Mouse (Mus musculus) spleen, embryonic (tissue): ENCODE measurements around the gene Gm35549.
"Not testable (repeated sequence)": the region's sequence is repeated elsewhere in the genome, so short reads cannot be mapped to it uniquely, and the experiment has no call there.

Source experiments
- CTCF ChIA-PET: fragments of 350-600 bp; sonication (Branson Sonifier 250); formaldehyde crosslinking; loops from one replicate; lab custom pipeline; 2022; lab: Charles Lee

Gm35549 gene

DNA sequence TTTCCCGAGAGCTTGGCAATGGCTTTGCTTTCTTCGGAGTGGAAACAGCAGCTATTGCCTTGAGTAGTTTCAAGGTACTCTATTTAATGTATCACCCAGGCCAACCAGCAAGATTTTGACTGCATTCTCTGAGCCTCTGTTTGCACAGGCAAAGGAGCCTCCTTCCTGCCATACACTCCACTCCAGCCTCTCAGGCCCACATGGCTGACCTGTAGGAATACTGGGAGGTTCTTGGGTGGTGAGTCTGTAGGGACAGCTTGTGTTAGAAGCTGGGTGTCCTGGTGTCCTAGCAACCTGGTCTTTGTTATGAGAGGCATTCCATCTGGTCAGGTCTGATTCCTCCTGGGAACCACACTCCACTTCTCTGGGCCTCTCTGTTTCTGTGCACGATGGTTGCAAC lies at the start of gene Gm35549:
Gene Gm35549 (minus strand): TSS at position 276 of the 400 bp plus-strand sequence.
- CTCF ChIA-PET: no interaction called here

DNA sequence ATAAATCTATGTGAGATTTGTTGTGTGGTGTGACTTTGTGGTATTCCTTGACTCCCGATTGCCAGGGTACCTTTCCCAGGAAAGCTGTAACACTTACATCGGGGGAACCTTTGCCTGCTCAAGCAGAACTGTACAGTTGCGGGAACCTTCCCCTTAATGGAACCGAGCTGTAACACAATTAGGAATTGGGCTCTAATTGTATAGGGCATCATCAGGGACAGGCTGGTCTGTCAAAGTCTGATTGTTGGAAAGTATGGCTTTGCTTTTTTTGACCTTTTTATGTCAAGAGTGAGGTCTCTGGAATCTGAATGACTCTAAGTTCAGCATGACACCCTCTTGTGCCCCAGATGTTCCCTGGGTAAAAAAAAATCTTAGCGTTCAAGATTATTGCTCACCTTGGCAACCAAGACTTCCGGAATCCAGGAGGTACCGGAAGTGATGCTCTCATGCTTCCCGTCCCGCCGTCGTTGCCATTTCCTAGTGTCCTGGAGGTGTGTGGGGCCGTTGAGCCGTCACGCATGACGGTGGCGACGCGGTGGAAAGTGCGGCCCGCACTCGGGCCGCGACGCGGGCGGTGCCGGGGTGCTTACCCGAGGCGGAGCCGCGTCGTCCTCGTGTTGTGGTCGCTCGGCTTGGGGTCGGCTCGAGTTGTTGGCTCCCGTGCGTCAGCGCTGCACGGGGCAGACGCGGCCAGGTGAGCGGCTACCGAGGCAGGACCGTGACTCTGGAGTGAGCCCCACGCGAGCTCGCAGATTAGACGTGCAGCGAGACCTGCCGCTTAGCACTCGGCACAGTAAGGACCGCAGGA lies 42.7 kb upstream of the Gm35549 start:
- CTCF ChIA-PET: interaction anchor here (1.0 kb wide), 1 partner anchor 21 kb away, joined by 3 read pairs; no protein-coding TSS in a partner anchor

DNA sequence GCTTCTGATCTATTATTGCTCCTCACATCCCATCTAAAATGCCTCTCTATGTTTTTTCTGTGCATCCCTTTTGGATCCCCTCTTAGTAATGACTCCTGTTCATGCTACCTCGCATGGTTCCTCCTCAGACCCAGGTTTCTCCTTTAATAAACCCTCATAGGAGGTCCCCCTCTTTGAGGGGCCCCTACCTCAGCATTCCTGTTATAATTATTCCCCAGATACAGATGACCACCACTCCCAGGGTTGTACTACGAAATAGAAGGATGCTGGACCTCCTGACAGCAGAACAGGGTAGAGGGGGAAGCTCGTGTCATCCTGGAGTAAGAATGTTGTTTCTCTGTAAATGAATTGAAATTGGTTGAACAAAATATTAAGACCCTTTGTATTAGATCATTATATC lies 41.5 kb upstream of the Gm35549 start, which contains the start of gene Zkscan7:
Gene Zkscan7 (plus strand): TSS at position 301 of the 400 bp plus-strand sequence.
- CTCF ChIA-PET: no interaction called here

DNA sequence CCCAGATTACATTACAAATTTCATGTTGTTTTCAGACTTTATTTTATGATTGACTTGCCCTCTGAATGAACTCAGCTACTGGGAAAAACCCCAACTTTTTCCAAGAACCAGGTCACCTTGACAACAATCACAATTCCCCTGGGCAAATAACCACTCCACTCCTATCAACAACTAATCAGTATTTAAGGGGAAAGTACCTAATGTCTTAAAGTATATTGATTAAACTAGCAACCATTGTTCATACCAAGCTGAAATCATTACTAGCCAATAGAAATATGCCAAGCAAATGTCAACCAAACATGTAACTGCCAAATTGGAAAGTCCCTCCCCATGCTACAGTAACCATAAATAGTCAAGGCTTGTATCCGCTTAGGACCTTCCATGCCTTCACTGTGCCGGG lies 31.3 kb upstream of the Gm35549 start:
- CTCF ChIA-PET: no interaction called here

DNA sequence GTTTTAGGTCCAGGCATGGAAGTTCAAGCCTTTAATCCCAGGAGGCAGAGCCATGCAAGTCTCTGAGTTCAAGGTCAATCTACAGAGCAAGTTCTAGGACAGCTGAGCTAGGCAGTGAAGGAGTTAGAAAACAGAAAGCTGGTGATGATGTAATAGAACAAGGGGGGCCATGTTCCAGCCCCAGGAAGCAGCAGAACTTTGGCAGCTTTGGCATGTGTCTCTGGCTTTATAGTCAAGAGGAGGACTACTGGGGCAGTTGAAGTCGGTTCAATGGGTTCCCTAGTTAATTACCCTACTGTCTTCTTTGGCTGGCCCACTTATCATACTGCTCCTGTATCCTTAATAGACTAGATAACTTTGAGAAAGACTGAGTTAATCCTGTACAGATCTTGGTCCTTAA lies 30.8 kb upstream of the Gm35549 start:
- CTCF ChIA-PET: no interaction called here

DNA sequence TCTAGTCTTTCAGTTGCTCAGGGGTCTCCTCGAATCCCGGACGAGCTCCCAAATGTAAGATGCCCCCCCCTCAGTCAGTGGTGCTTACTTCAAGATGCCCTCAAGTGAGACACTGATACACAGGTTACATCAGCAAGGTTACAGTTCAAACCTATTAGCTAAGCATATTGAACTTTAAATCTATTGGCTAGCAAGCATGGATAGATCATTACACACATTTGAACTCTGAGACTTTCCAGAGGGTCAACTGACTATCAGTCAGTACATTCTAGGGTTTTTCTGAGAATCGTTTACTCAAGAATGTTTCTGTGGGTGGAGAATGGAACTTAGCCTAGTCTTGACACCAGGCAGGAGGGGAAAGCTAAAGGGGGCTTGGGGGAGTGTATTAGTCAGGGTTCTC lies 28.8 kb upstream of the Gm35549 start:
- CTCF ChIA-PET: no interaction called here

DNA sequence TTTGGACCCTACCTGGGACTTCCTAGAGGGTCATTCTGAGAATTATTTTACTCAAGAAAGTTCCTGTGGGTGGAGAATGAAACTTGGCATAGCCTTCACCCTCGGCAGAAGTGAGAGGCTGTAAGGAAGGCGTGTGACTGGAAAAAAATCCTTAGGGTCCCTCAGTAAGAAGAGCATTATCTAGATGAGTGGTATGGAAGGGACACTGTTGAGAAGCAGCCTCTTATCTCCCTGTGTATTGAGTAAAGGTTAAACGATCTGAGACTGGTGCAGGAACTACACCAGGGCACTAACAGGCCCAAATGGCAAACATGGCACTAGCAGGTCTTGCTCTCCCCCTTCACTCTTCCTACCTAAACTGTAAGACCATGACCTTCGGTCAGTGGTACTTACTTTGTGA lies 22.4 kb upstream of the Gm35549 start:
- CTCF ChIA-PET: no interaction called here

DNA sequence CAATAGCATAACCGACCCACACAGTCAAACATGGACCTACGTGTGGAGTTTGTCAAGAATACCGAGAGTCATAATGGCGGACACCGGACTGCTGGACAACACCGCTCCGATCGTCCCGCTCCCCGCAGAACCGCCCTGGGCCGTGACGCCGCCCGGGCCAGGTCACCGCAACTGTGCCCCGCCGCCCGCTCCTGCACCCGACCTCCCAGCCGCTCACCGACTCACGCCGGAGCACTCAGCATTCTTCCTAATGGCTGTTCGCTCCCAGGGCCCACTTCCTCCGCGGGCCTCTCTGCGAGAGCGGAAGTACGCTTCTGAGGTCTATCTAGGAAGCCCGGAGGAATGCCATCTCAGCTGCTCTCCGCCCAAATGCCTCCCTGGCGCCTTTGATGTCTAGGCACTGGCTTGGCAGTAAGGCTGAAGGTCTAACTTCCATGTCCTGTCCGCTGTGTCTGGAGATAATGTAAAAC lies 21.9 kb upstream of the Gm35549 start, which contains the start of gene Zfp445:
Gene Zfp445 (minus strand): TSS at position 310 of the 470 bp plus-strand sequence.
- CTCF ChIA-PET: interaction anchor here (0.7 to 1.0 kb wide), 3 partner anchors 22 to 1957 kb away, joined by 3 to 4 read pairs (median 4); no protein-coding TSS in a partner anchor

DNA sequence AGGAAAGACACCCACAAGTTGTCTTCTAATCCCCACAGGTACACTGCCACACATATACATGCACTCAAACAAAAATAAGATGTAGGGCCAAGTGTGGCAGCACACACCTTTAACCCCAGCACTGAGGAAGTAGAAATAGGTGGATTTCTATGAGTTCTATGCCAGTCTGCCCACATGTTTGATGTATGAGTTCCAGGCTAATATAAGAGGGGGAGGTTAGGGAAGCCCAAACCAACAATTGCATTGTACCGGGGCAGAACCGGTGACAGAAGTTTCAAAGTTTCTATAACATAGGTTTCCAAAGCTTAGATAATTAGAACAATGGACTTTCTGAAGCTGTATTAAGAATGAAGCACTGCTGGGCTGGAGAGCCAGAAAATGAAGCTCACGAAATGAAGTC lies 21.0 kb upstream of the Gm35549 start:
- CTCF ChIA-PET: interaction anchor here (0.7 to 1.0 kb wide), 3 partner anchors 23 to 1956 kb away, joined by 3 to 4 read pairs (median 4); no protein-coding TSS in a partner anchor

DNA sequence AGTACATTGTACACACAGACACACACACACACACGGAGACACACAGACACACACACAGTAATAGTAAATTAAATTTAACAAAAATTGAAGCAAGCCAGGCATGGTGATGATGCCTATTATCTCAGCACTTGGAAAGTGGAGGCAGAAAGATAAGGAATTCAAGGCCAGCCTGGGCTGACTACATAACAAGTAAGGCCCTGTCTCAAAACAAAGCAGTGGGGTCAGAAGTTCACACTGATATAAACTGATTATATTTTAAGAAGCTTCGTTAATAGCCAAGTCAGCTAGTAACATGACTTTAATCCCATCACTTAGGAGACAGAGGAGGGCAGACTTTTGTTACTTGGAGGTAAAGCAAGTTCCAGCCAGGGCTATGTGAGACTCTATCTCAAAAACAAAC lies 19.9 kb upstream of the Gm35549 start:
- CTCF ChIA-PET: interaction anchor here (0.5 kb wide), 1 partner anchor 1386 kb away, joined by 3 read pairs; no protein-coding TSS in a partner anchor

DNA sequence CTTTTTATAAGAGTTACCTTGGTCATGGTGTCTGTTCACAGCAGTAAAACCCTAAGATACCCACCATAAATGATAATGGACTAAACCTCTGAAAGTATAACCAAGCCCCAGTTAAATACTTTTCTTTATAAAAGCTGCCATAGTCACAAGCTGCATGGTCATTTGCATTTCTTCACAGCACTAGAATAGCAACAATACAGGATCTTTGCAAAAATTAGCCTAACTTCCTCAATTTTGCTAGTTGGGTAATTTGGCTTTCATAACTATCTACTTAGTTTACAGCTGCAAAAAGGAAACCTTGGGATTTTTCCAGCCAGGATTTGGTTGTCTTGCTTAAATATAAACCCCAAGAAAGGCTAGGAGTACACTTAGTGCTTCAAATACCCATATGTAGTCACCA lies 16.9 kb upstream of the Gm35549 start:
- CTCF ChIA-PET: no interaction called here

DNA sequence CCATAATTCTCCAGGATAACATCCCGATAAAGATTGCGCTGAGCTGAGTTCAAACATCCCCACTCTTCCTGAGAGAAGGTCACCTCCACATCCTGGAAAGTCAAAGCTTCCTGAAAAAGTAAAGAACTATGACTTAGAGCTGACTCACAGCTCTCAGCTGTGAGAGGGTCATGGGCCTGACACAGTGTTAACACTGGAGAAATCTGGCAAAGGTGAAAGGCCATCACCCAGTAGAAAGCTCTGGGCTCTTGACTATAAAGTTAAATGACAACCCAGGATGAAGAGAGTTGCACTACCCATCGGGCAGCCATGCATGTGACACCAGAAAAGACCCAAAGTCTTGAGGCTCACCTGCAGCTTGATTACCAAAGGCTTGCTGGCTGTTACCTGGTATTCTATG lies 12.9 kb upstream of the Gm35549 start:
- CTCF ChIA-PET: no interaction called here

DNA sequence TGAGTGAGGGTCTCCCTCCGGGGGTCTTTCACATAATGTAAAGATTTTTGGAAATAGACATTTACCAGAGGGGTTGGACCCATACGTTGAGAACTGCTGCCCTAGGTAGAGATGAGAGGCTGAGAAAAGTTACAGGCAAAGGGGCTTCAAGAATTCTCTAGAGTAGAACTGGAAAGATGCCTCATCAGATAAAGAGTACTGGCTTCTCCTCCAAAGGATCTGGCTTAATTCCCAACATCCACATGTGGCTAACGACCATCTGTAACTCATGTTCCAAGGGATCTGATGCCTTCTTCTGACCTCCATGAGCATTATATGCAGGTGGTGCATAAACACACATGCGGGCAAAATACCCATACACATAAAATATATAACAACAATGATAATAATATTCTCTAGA lies 11.8 kb upstream of the Gm35549 start:
- CTCF ChIA-PET: no interaction called here

DNA sequence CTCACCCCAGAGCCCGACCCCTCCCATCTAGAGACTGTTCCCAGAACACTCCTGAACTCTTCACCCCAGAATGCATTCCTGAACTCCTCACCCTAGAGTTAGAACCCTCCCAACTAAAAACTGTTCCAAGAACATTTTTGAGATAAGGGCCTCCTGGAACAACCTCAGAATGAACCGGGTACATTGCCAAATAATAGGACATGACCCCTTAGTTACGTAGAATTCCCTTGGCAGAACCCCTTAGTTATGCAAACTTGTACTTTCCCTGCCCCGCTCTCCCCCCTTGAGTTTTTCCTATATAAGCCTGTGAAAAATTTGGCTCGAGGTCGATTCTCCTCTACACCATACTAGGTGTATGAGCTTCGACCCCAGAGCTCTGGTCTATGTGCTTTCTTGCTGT lies 11.3 kb upstream of the Gm35549 start:
- CTCF ChIA-PET: not testable (repeated sequence)

DNA sequence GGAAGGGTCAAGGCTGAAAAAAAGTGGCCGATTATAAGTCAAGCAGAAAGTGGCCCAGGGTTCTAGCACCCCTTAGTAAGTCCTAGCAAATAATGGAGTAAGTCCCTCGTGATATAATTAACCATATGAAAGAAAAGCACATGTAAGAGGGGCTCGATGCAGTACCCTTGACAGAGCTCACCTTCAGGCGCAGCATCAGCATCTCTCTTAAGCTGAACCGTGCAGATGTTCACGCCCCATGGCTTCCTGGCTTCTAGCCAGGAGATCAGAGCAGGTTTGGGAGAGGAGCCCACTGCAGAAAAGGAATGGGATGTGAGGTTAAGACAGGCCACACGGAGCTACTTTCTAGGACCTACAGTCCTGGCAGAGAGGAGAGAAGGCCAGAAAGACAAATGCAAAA lies 10.7 kb upstream of the Gm35549 start:
- CTCF ChIA-PET: no interaction called here

DNA sequence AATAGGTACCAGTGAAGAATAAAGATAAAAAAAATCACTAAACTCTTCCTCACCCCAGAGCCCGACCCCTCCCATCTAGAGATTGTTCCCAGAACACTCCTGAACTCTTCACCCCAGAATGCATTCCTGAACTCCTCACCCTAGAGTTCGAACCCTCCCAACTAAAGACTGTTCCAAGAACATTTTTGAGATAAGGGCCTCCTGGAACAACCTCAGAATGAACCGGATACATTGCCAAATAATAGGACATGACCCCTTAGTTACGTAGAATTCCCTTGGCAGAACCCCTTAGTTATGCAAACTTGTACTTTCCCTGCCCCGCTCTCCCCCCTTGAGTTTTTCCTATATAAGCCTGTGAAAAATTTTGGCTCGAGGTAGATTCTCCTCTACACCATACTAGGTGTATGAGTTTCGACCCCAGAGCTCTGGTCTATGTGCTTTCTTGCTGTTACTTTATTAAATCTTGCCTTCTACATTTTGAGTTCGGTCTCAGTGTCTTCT lies 4.0 kb upstream of the Gm35549 start:
- CTCF ChIA-PET: not testable (repeated sequence)

DNA sequence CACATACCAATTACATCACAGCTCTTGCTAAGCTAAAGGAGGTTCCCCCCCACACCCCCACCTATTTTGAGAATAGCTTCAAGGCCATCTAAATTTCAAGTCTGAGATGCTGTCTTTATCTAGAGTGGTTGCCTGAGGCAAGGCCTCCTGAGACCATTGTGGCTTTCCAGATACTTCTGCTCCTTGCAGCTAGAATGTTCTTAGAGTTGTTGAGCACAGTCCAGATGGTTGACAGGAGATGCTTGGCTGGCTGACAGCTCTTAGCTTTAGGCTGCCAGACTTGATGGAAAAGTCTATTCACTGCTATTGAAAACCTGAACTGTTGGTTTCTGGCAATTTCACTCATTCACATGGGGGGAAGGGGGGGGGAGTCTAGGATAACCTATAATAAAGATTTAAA lies 2.3 kb upstream of the Gm35549 start:
- CTCF ChIA-PET: no interaction called here

DNA sequence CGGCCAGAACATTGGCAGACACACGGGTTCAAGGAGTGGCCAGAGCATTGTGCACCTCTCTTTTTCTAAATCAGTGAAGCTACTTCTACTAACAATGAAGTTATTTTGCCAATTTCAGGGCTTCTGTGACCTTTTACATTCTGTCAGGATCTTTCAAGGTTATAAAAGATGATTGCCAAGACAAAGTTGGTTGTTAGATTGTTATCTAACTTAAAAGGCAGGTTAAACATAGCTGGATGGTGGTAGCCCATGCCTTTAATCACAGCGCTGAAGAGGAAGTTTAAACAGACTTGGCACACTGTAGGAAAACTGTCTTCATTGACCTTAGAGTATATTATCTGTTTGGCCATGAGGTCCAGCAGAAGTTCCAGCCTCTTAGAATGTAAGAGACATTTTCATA lies 1.8 kb upstream of the Gm35549 start:
- CTCF ChIA-PET: no interaction called here

DNA sequence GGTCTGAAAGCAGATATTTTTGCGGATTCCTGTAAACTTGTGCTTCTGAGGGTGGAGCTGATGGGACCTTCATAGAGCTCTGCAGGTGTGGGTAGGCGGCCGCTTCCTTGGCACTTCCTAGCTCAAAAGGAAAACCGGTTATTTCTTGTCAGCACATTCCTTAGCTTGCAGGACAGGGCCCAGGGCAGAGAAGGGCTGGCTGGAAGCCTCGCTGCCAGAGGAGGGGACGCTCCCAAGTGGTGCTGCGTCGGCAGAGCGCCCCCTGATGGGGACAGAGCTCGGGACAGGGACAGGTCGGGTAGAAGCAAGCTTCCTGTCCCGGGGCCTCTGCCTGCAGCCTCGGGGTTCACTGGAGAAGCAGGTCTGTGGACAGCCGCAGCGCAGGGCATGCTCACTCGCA lies 6.2 kb downstream of the Gm35549 start:
- CTCF ChIA-PET: no interaction called here

DNA sequence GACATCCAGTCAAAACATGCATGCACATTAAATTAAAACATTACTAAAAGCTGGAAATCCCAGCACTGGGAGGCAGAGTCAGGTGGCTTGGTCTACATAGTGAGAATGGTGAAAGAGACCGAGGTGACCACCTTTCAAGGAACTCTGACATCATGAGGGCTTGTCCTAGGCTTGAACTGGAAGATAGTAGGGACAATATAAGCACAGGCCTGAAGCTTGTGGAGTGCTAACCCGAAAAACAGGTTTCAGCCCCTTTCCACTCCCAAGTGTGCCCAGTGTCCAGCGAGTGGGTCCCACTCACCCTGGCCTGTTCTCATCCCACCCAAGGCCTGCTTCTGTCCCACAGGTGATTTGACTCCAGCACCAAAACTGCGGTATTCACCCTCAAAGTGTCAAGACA lies 6.6 kb downstream of the Gm35549 start:
- CTCF ChIA-PET: interaction anchor here (0.6 kb wide), 1 partner anchor 1466 kb away, joined by 3 read pairs; no protein-coding TSS in a partner anchor

DNA sequence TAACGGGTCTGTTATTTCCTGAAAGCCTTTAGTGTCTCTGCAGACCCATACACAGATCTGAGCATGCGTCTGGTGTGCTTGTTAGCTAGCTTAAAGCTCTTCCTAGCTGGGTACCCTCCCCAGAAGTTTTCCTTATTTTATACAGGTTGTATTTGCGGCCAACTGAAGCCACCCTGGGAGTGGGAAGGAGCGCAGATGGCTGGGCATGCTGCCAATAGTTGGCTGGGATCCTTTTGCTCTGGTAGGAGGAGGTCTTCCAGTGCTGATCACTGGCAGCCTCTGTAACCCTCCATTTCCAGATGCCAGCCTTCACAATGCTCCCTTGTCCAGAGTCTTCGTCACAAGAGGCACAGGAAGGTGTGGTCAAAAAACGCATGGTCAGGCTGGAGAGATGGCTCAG lies 7.0 kb downstream of the Gm35549 start:
- CTCF ChIA-PET: interaction anchor here (0.6 kb wide), 1 partner anchor 1466 kb away, joined by 3 read pairs; no protein-coding TSS in a partner anchor

DNA sequence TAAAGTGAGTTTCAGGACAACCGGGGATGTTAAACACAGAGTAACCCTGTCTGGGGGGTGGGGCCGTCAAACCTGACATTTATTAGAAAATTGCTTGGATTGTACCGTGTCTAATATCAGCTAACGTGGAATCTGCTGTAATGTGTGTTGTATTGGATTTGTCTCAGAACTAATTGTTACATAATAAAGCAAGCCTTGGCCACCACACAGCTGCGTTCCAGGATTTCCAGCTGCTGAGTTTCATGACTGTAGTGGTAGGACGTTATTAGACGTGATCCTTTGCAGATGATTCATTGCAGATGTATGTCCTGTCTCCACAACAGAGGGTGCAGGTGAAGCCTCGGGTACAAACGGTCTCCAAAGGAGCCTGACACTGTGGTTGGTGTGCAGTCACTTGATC lies 7.7 kb downstream of the Gm35549 start:
- CTCF ChIA-PET: no interaction called here
